Mouse (Mus musculus) adipocyte (in vitro differentiated cells): ENCODE data around the gene Mup6.
"Not testable (repeated sequence)": the region's sequence is repeated elsewhere in the genome, so short reads cannot be mapped to it uniquely, and the experiment has no call there.

Experiments used
- DNase-seq: peaks from one replicate; pipeline ENCODE4 v3.0.0-alpha.2; 2016; ENCODE audit warnings: low spot score

Mup6 gene

DNA sequence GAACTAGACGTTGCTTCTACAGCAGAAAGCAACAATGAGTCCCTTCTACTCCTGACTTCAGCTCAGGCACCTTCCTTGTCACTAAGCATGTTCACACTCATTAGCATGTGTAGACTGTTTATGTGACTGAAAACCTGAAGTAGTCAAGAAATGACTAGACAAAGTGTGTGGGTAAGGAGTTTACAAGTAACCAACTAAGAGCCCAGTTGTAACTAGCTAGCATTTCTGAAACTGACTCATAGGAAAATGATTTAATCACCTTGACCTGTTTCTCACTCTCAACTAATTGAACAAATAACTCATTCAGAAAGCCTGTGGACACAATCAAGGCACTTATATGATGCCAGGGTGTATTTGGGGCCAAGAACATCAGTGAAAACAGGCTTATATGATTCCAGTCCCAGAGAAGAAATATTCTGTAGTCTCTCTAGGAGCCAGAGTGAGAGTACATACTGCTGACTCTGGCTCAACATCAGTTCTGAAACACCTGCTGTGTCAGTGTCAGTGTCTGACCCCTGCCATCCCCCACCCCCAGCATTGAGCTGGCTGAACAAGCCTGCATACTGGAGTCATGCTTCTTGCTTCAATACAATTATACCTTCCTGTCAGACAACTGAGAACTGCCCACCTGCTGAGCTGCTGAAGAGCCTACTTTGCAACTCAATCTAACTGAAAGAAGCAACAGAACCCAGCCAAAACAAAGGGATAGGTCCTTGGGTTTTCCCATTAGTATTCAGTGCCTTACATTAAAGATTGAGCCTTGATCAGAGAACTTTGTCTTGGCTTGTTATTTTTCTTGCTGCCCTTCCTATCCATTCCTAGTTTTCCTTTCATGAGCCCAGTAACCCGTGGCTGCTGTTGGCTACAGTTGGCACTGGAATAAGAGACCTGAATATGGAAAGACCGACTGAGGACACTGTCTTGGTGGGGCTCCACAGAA lies at the start of gene Mup6:
Mup6 (plus strand) TSS at position 890 of the 940 bp plus-strand sequence.
- DNase-seq = no peak

DNA sequence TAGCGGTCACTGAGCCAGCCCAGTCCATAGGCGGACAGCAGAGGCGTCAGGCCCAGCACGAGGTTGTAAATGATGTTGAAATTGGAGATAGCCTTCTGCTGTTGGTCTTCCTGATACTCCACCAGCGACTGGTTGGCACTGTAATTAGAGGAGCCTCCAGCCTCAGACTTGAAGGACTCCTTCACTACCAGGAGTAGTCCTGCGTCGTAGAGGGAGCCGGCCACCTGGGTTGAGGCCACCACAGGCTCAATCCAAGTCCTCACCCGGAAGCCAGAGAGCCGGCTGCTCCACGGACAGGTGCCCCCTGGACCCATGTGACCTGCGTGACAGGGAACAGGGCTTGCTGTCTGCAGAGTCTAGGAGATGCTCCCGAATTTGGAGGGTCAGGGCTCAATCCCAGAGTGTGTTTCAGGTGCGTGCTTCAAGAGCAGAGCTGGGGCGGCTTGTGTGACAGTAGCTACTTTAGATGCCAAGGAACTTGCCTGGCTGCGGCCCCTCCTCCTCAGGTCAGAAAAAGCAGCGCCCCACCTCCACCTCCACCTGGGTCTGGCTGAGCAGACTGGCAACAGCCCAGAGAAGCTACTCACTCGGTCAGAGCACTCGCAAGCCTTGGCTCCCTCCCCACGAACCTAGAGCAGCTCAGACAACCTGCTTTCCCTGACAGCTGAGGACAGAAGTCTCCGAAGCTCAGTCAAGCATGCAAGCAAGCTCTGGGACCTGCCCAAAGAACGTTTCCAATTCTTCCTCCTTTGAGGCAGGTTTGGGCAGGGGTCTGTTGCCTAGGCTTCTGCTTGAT lies 49.3 kb upstream of the Mup6 start, which contains the start of gene Slc46a2:
Slc46a2 (minus strand) TSS at position 449 of the 796 bp plus-strand sequence.
- no peak for DNase-seq

DNA sequence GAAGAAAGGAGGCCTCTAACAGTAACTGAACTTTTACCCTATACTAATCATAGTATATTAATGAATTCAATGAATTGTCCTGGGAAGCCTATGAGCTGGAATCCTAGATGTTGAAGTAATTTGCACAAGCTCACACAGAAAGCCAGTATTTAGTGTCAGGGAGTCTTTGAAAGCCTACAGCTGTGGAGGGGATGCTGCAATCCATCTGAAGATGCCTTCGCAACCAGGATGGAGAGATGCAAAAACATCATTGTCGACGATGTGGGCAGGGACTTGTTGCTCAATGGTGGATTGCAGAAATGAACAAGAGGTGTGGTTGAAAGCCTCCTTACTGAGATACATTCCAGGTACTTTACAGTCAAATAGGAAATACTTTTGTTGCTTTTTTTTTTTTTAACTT lies 46.1 kb upstream of the Mup6 start:
- DNase-seq = no peak

DNA sequence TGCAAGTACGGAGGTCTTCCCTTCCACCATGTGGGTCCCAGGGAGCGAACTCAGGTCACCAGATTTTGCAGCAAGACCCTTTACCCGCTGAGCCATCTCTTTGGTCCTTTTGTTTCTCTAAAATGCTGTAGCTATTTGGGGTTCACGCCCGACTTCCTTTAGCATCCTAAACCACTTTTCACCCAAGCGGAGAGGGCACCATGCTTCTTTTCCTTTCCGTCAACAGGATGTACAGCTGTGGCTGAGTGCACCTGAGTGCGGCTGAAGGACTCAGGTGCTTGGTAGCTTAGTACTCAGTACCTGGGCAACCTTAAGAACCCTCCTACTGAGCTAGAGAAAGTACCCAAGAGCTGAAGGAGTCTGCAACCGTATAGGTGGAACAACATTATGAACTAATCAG lies 39.0 kb upstream of the Mup6 start:
- no peak for DNase-seq

DNA sequence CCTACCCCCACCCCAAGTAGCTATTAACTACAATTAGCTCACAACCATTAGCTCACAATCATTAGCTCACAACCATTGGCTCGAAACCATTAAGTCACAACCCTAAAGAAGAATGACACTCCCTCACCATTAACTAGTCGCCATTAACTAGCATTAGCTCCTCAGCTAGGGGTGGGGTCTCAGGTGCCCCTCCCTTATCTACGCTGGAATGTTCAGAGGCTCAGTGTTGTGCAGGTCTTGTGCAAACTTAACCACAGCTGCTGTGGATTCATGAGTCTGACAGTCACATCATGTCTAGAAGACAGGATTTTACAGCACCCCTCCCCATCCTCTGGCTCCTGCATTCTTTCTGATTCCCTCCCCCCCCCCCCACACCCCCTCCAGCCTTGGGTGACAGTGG lies 36.4 kb upstream of the Mup6 start:
- no peak for DNase-seq

DNA sequence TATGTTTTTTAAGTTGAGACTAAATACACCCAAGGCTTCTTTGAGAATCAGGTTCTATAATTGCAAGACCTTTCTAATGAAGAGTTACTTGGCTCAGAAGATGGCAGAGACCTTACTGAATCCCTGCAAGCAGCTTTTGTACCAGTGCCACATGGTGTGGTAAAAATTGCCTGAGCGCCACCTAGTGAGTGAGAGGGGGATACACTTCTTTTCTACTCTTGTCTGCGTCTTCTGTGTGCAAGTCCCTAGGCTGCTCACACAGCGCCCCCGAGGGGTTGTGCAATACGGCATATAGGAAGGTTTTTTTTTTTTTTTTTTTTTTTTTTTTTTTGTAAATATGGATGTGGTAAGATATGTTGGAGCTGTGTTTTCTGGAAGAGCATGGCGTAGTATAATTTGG lies 35.7 kb upstream of the Mup6 start:
- peak; percentile 84 for DNase-seq

DNA sequence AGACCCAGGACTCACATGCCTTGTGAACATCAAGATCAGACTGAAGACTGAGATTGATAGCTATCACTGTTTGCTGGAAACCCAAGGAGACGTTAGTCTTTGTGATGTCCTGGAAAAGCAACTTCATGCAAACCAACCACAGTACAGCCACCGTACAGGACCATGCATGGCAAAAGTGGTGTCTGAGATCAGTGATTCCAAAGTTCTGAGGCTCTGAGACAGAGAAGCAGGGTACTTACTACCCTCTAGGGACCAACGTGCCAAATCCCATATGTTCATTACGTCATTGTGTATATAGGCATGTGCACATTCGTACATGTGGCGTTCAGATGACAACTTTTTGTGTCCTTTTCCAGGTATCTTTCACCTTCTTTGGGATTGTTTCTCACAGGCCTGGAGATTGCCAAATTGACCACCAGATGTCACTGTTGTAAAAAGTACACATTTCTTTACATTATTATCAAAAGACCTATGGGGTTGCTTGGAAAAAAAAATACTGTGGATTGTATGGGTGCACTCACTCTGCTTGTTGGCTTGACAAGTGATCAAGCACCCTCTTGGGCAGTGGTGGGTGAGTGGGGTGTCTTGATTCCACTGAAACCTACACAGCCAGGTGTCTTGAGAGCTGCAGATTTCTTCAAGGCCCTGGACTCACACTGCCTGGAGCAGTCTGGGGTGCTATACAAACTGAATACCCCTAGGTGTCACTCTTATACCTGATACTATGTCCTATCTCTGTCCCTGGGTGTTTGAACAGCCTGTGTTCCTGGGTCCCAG lies 31.4 kb upstream of the Mup6 start:
- peak; percentile 14 for DNase-seq

DNA sequence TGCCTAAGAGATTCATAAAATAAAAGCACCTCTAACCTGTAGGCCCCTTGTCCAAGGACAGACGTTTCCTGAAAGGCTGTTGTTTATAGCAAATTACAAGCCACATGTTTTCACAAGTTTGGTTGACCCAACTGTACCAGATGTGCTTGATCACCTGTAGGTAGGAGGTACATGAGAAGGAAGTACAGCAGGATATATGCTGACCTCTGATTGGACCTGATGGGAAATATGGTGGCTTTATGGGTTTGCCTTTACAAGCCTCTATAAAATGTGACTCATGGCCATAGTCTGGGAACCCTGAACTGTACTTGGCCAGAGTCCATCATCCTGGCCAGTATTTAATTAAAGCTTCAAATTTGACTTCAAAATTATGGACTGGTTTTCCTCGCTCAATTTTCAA lies 26.6 kb upstream of the Mup6 start:
- DNase-seq = no peak

DNA sequence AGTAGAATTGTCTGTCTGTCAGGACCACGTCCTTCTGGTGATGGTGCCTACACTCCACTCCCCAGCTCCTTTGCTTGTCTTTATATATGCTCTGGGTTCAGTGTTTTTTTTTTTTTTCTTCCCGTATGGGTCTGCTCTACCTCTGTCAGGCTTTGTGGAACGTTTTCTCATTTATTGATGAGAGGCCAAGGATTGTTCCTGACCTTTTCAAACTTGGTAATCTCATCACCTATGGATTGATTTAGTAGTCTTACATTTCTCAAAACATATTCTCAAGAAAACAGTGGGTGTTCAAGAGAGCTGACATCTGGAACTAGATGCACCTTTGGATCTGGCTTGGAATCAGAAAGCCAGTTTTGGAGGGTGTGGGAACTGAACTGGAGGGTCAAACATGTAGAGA lies 3.5 kb upstream of the Mup6 start, which contains the start of gene Mup4:
Mup4 (minus strand) TSS at position 101 of the 400 bp plus-strand sequence.
- DNase-seq = no peak

DNA sequence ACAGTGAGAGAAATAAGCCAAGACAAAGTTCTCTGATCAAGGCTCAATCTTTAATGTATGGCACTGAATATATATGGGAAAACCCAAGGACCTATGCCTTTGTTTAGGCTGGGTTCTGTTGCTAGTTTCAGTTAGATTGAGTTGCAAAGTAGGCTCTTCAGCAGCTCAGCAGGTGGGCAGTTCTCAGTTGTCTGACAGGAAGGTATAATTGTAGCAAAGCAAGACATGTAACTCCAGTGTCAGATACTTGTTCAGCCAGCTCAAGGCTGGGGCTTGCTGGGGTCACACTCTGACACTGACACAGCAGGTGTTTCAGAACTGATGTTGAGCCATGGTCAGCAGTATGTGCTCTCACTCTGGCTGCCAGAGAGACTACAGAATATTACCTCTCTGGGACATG lies 33.8 kb downstream of the Mup6 start:
- DNase-seq = not testable (repeated sequence)

DNA sequence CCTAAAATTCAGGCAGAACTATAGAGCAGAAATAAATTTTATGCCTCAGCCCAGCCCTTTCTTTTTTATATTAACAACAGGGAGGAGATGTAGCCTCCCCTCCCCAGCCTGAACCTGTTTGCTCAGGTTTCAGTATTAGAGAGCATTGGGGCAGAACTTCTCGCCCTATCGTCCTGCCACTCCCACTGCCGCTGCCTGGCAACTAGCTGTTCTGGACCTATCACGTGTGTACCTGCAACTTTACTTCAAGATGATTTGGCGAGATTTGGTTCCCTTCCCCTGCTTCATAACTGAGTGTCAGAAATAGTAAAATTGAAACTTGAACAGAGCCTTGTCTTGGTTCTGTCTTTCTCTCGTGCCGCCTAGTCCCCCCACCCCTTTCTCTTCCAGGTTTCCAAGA lies 56.0 kb downstream of the Mup6 start:
- DNase-seq = not testable (repeated sequence)

DNA sequence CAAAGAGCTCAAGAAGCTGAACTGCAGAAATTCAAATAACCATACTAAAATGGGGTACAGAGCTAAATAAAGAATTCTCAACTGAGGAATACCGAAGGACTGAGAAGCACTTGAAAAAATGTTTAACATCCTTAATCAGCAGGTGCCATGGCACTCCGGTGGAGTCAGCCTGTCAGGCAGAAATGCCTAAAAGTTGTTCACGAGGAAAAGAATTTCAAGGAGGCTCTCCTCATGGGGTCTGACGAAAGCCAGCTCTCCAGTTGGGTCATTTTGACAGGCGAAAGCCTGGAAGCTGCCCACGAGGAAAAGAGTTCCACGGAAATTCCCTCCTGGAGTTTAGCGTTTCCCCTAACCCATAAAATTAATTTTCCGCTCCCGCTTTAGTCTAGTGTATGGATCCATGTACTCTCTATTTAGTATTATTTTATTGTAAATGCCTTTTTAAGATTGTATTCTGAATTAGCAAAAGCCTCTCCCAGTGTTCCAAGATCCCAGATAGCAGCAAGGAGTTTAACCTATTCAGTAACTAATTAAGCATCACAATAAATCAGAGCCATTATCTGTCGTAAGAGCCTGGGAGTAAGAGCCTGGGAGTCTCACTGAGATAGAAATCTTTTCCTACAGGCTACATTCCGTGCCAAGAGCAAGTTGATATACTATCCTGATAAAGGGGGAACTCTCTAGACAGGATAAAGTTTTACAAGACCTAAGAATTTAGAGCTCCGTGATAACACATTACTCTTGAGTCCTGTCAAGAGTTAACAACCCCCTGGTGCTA lies 65.4 kb downstream of the Mup6 start:
- DNase-seq = not testable (repeated sequence)
